Mouse (Mus musculus) 416B (cell line): ENCODE measurements at regions not wholly inside any gene's neighbourhood (a gene's known extent, or its start where the extent isn't known, plus 50 kb on each side); places are given as distances from the start of the nearest gene placed in this dataset.

Experiments
- DNase-seq: peaks from one replicate; pipeline ENCODE4 v3.0.0; 2011; ENCODE audit warnings: low read depth

DNA sequence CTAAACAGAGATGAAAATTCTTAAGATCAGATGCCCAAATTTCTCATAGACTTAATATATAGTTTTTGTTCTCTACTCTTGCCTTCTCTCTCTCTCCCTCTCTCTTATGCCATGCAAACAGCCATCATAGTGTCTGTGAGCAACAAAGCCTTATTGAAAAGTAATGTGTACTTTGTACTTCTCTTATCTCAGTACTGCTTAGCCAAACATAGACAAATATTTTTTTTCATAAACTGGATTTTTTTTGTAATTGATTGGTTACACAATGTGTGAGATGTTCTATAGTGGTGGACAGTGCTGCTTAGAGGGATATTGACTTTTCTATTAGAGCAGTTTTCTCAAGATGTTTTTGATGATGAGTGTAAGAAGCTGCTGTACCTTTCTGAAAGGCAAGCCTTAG lies 90.1 kb upstream of the Vrk2 start:
- no peak for DNase-seq

- DNase-seq, result no peak
Observed at GRCm38 (mm10) chr11:26667251-26667650, 73.5 kb upstream of the Vrk2 start.

DNA sequence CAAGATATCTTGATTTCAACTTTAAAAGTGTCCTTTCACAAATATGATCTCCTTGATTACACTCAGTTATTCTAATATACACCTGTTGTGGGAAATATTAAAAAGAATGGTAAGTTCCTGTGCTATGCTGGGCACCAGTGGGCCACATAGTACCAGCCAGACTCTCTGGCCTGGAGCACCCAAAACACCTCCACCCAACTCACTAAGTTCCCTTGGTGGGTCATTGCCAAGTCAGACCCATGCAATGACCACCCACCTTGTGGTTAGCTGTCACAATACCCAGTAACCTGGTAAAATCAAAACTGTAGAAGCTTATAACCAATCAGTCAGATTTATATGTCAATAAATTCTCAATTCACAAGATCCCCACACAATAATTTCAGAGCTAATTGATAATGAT lies 67.1 kb upstream of the Vrk2 start:
- no peak for DNase-seq

DNA sequence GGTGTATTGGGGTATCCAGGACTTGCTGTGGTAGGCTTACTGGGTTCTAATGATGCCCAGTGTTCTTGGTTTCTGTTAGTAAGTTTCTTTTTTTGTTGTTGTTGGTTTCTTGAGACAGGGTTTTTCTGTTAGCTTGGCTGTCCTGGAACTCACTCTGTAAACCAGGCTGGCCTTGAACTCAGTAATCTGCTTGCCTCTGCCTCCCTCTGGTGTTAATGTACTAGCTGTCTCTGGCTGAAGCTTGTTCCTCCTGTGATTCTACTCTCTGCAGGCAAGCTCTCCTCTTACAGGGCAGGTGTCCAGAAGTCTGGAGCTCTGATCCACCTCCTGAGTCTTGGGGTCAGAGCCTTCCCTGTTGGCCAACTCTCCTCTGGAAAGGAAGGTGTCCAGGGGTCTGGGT lies 55.4 kb upstream of the Vrk2 start:
- DNase-seq, result peak; percentile 30
